Mouse (Mus musculus): ENCODE measurements around the gene Olfr1013.

The Olfr1013 gene

DNA sequence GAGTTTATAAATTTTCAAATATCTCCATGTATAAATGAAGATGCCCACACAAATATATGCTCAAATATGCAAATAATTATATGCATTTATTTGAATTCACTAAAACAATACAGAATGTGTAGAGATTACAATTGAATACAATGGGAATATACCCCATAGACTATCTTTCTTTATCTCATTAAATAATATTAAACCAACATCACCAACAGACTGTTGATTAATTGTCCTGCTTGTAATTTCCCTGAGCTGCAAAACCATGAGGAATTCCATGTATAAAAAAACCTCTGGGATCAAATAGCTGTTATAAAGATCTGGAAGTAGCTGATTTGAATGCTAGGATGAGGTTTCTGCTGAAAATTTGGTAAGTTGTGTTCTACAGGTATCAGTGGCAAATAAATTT lies at the start of gene Olfr1013:
Gene Olfr1013, plus strand, starts transcription at position 301 of the 400 bp plus-strand sequence.
- DNase-seq (ENCODE audit: low spot score) = no peak

DNA sequence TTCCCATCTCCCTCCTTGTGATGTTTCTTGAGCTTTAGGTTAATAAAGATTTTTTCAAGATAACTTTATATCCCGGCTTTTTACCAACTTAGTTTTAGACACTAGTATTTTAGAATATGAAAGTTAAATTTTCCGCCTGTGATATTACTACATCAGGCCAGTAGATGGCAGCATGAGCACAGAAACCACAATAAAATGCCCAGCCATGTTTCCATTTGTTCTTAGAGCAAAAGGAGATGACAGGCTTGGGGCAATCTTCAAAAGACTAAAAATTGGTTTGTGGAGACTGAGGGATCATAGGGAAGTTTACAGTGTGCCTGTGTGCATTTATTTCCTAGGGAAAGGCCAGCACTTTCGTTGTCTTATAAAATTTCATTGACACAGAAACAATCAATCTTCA lies 41.1 kb upstream of the Olfr1013 start:
- DNase-seq (ENCODE audit: low spot score) = no peak

DNA sequence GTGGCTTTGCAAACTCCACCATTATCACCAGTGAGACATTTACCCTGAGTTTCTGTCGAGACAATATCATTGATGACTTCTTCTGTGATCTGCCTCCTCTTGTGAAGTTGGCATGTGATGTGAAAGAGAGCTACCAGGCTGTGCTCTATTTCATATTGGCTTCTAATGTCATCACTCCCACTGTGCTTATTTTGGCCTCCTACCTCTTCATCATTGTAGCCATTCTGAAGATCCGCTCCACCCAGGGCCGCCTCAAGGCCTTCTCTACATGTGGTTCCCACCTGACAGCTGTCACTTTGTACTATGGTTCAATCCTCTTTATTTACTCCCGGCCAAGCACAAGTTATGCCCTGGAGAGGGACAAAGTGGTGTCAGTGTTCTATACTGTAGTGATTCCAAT lies 13.1 kb upstream of the Olfr1013 start:
- no peak for DNase-seq (ENCODE audit: low spot score)

DNA sequence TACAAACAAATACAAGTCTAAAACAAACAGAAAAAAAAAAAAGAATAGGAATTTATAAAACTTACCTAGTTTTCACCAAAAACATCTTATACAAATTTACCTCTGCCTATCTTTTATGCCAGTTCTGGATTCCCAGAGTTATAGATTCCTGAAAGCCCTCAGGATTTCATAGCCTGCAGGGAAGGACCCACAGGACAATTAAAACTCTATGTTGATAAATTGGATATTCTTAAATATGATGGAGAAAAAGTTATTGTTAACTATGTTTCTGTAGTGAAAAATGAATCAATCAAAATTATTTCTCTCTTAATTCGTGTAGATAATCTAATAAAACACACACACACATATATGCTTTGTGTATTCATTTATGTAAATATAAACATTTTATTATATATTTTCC lies 4.2 kb upstream of the Olfr1013 start, which contains the start of gene Olfr1012:
Gene Olfr1012, minus strand, starts transcription at position 101 of the 400 bp plus-strand sequence.
- no peak for DNase-seq (ENCODE audit: low spot score)

DNA sequence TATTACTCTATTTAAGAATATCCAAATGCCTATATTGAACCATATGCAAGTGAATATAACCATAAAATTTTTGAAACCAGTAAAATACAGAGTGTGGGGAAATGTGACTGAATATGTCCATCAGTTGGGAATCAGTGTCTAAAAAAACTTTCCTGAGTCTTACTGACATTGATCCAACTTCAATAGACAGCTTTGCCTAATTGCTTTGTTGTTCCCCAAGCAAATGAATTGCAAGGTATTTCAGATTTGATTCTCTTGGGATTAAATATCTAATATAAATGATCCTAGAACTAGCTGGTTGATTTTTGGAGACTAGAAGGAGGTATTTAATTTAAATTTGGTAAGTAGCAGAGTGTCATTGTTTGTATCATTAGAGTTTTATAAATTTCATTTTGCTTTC lies 5.5 kb downstream of the Olfr1013 start, which contains the start of gene Olfr1014:
Gene Olfr1014, plus strand, starts transcription at position 301 of the 400 bp plus-strand sequence.
- no peak for DNase-seq (ENCODE audit: low spot score)

DNA sequence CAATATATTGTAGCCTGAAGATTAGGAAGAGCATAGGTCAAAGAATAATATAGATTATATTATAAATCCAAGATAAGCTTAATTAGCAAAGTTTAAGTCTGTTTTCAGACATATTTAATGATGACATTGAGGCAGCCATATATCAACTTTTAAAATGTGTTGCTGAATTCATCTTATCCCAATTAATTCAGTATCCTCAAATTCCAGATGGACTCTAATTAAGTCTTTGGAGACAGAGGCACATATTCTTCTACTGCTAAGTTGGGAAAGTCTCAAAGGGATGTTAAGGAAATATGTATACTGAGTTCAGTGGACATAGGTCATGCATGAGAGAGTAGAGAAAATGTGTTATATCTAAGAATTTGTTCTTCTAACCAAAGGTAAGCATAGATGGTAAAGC lies 14.8 kb downstream of the Olfr1013 start, which contains the start of gene Olfr1015:
Gene Olfr1015, plus strand, starts transcription at position 301 of the 400 bp plus-strand sequence.
- DNase-seq (ENCODE audit: low spot score) = no peak

DNA sequence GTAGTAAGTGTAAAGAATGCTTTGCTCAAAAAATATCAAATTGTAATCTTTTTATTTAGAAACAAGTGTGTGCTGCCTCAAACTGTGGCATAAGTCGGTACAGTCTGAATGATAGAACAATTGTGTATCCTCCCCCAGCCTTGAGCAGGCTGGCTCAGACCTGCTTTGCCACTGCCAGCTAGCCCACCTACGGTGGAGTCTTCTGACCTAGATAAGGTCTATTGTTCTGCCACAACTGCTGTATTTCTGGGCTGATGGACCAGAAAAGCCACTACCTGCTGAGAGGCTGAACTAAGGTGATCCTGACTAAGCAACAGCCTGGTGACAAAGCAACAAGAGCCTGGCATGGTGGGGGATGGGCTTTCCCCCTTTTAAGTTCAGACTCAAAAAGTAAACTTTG lies 25.4 kb downstream of the Olfr1013 start:
- no peak for DNase-seq (ENCODE audit: low spot score)

DNA sequence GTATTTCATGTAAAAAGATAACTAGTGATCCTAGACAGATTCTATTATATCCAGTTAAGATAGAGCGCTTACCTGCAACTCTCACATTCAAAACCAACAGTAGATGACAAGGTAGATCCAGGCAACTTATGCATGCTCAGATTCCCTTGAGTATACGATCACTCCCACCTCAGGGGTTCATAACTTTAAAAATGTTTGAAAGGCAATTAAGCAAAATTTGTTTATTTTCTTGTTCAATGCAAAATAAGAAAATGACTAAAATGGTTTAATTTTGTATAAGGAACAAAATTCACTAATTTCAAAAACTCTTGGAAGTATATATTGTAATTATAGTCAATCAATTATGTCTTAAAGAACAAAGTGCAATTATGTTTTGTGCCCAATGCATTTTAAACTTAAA lies 35.5 kb downstream of the Olfr1013 start, which contains the start of gene Olfr1016:
Gene Olfr1016, minus strand, starts transcription at position 101 of the 400 bp plus-strand sequence.
- no peak for DNase-seq (ENCODE audit: low spot score)

DNA sequence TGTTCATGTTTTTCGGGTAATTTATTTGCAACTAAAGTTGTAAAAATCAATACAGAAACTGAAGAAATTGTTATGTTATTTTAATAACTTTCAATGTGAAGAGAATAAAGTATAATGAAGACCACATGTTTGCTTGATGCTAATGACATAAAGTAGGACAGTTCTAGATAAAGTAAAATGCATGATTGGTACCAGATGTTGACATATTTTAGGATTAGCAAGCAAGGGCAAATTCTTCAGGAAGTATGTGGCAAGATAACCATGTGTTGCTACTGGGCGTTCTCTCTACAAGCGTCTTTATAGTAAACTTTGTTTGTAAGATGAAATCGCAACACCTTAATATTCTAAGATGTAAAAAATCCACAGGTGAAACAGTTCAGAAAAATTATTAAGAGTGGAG lies 37.6 kb downstream of the Olfr1013 start:
- DNase-seq (ENCODE audit: low spot score) = no peak

DNA sequence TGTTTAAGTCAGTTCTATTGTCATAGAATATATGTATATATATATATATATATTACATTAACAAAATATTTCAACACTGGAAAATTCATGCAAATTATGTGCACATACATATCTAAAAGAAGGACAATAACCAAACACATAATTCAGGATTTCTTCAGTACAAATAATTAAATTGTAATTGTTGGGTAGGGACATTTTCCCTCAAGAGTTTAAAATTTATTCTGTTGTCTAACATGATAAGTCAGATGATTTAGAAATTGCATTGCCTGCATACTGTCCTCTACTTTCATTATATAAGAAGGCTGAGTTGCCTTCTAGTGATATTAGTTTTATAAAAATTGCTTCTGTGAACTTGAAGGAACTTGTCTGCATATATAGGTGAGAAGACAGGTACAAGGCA lies 51.3 kb downstream of the Olfr1013 start, which contains the start of gene Olfr1018:
Gene Olfr1018, plus strand, starts transcription at position 301 of the 400 bp plus-strand sequence.
- DNase-seq (ENCODE audit: low spot score) = no peak

All from ovary, adult 18-20 months (tissue).